Mouse (Mus musculus): ENCODE data around the gene Cep78. TPM values are rescaled to one million over a fixed set of nuclear protein-coding genes. Genes with fewer than 3 reads are reported as not detected.

Cep78 gene
- total and polyA plus RNA-seq, 3 experiments, result 4.7 to 8.8 (median 6.9) TPM

- peak; percentile 61 for DNase-seq
Measured at GRCm38 (mm10) chr19:15965082-15965481, 19.7 kb downstream of the Cep78 start.

DNA sequence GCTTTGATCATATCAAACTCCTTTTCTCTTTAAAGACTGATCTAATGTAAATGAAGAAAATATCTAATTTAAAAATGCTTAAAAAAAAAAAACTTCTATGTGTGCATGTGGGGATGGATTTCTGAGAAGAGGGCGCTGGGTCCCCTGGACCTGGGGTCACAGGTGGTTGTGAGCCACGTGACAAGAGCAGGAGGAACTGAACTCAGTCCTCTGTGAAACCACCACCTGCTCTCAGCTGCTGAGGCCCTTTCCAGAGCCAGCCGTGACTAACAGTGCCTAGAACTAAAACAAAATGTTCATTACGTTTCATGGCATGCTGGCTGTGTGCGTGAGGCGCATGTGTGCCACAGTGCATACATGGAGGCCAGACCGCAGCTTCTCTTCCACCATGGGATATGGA, 20.3 kb downstream of the Cep78 start:
- DNase-seq, result no peak

DNA sequence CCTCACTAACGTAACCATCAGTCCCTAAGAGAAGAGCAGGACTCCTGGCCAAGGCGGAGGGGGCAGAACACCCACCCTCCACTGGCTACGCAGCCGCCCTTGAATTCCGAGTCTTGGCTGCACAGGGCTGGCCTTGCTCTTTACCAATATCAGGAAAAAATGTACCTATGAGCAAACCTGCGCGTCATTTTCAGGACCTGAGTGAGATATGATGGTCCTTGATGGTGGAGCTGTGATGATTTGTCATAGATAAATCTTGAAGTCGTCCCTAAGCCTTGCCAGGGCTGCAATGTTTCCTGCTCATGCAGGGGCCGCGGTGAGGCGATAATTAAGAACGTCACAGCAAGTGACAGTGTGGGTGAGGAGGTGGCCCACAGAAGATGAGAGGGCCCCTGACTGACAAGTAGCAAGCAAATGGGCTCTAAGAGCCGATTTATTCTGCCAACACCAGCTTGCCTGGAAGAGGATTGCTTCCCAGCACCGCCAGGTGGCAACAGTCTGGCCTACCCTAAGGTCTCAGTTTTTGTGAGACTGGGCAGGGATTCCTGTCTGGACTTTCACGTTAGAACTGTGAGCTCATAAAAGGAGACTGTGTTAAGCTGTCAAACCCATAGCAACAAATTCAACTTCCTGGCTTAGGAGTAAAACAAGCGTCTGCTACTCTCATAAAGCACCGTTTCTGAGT, 21.6 kb downstream of the Cep78 start:
- peak; percentile 74 for DNase-seq

DNA sequence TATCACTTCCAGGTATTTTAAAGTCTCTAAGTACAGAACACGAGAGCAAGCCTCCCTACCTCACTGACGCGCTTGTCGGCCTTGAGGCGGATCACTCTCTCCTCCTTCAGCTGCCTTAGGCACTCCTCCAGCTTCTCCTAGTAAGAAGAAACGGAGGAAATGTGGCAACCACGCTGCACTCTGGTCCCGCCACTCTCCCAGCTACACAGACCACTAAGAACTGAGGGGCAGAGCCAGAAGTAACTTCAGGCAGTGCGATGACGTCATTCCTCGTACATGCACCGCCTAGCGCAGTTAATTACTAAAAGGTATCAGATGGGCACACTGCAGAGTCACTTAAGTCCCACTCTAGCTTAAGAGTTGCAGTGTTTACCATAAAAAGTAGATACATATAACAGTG, 22.5 kb downstream of the Cep78 start:
- no peak for DNase-seq

GRCm38 (mm10) chr19:15950225-15950624, 34.6 kb downstream of the Cep78 start:
- no peak for DNase-seq

GRCm38 (mm10) chr19:15948867-15949266, 35.9 kb downstream of the Cep78 start:
- DNase-seq, result no peak

DNA sequence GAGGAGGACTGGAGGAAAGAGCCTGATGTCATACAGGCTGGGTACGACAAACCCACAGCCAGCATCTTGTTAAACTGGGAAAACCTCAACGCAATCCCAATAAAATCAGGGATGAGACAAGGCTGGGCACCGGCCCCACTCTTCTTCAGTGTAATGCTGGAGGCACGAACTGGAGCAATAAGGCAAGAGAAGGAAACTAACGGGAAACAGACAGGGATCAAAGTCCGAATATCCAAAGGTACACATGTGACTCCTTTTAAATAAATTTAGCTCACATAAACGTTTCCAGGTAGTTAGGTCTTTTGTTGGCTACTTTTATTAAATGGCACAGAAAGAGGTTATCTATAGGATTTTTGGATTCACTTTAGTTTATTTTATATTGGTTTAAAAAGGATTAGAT, 36.4 kb downstream of the Cep78 start:
- no peak for DNase-seq

- no peak for DNase-seq
Measured at GRCm38 (mm10) chr19:15947237-15947636, 37.6 kb downstream of the Cep78 start, which contains the start of gene Psat1. Gene Psat1 (minus strand): TSS chr19:15947337.

GRCm38 (mm10) chr19:15946663-15947062, 38.1 kb downstream of the Cep78 start:
- peak; percentile 61 for DNase-seq

- no peak for DNase-seq
Measured at GRCm38 (mm10) chr19:15943117-15943423, 41.7 kb downstream of the Cep78 start.

DNA sequence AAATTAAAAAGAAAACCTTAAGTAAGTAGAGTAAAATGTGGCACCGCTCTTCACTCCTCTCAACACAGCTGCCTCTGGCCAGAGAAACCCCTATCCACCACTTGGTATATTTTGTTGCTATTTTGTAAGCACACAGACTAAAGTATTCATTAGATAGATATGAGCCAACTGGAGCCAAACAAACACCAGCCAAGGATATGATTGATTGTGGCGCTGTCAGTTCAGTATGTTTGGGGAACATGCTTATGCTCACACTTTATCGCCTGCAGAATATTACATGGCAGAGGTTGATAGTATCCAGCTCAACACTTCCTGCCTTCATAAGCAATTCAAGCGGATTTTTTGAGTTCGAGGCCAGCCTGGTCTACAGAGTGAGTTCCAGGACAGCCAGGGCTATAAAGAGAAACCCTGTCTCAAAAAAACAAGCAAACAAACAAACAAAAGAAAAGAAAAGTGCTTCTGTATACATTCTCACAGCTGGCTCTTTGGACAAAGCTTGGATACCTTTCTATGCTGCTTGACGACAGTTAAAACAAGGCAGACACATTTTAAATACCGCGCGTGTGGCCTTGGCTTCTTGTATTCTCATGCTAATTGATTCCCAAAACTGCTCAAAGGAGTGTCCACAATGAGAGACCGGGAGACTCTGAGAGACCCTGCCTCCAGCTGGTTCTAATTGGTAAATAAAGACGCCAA, 42.2 kb downstream of the Cep78 start:
- no peak for DNase-seq

DNA sequence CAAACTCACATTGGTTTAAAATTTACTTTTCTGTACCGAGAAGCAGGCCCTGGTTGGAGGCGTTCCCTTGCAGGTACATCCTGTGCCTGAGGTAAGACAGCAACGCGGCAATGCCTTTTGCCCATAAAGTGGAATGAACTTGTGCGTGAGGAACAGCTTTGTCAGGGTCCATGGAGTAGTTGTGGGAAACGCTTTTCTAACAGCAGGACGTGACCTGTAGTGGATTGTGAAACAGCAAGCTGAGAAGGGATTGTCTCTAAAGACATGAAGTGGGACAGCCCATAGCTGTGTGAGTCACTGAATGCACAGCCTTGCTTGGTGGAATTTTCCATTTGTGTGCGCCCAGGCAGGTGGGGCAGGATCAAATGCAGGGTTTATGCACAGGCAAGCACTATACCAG, 43.4 kb downstream of the Cep78 start:
- peak; percentile 56 for DNase-seq

DNA sequence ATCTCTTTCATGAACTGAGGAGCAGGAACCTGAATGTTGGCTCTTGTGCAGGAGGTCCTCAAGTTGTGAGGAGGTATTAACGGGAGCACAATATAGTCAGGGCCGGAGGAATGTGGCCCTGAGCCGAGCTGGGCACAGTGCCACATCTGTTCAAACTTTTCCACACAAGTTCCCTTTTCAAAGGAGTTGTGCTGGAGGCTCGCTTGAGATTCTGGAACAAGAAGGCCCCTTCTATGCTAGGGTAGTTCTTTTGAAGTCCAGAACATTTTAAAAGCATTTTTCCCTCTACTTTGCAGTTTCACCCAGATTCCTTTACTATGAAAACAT, 59.1 kb downstream of the Cep78 start:
- DNase-seq, result peak; percentile 91

- peak; percentile 94 for DNase-seq
Measured at GRCm38 (mm10) chr19:15924866-15925718, 59.7 kb downstream of the Cep78 start.

- DNase-seq, result peak; percentile 75
Measured at GRCm38 (mm10) chr19:15924181-15924865, 60.5 kb downstream of the Cep78 start.

DNA sequence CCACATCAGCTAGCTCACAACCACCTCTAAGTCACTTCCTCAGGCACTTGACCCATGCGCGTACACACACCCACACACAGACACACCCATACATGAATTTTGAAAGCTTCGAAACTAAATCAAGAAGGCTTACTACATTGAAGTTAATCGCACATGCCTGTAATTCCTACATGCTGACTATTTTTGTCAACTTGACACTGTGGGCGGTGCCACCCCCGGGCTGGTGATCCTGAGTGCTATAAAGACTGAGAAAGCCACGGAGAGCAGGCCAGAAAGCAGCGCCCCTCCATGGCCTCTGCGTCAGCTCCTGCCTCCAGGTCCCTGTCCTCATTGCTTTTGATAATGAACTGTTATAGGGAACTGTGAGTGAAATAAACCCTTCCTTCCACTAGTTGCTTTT, 61.4 kb downstream of the Cep78 start:
- peak; percentile 70 for DNase-seq

GRCm38 (mm10) chr19:15919336-15919735, 65.5 kb downstream of the Cep78 start:
- no peak for DNase-seq

DNA sequence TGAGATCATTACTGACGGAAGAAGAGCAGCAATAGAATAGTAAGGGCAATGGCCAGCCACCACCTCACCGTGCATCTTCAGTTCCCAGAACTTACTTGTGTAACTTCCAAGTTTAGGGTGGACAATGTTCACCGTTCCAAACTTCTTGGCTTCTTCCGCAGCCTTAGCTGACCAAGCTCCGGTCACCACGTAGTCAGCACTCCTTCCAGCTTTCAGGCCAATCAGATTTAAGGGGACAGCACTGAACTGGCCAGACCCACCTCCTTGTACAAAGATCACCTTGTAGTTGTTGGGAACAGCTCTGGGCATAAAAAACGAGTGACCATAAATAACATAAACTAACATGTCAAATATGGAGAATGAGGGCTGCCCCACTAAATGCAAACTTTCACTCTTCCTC, 66.7 kb downstream of the Cep78 start:
- no peak for DNase-seq

DNA sequence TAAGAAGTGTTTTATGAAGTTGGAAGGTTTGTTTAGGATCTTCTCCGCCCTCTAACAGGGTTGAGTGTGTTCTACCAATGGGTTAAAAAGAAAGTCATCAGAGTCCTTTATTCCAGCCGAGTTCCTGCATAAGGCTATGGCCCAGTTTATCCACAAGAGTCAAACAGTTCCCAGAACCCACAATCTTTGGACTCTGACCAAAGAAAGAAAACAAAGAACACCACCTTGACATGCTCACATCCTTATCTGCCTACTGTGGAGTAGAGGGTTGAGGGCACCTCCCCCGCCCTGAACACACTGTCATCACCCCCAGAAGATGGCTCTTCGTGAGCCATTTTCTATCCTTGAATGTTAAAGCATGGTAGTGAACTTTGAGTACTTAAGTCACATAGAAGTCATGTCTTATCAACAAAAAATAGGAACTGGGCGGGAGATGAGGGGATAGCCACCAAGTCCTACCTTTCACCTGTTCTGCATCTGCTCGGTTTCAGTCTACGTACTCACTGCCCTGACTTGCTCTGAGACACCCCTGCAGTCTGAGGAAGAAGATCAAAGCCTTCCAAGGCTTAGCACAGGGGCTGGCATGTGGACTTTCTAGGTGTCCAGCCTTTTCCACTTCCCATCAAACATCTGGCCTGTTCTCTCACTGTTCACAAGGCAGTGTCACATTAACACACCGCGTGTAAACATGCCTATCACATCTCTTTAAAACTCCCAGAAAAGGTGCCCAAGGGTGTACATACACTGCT, 71.4 kb downstream of the Cep78 start:
- no peak for DNase-seq

- DNase-seq, result no peak
Measured at GRCm38 (mm10) chr19:15911441-15911840, 73.3 kb downstream of the Cep78 start.

DNA sequence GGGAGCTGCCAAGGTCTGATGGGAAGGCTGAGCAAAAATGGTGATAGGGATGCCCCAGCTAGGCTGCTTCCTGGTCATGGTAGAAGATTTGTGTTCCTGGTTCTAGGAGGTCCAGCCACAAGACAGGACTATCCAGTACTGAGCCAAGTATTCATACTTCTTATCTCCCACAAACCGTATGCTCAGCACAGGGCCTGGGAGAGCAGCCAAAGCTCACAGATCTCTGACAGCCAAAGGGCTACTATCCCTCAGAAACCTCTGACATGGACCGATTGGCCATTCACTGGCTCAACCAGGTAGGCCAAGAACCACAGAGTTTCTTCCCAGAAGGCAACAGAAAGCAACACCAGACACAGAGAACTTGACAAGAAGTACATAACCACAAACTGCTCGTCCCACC, 73.8 kb downstream of the Cep78 start:
- DNase-seq, result no peak

- no peak for DNase-seq
Measured at GRCm38 (mm10) chr19:15910488-15910887, 74.3 kb downstream of the Cep78 start.

Data from adrenal gland, adult 2 months (tissue).